Mouse (Mus musculus): Measurements from ENCODE around the gene Tmem233.

DNA sequence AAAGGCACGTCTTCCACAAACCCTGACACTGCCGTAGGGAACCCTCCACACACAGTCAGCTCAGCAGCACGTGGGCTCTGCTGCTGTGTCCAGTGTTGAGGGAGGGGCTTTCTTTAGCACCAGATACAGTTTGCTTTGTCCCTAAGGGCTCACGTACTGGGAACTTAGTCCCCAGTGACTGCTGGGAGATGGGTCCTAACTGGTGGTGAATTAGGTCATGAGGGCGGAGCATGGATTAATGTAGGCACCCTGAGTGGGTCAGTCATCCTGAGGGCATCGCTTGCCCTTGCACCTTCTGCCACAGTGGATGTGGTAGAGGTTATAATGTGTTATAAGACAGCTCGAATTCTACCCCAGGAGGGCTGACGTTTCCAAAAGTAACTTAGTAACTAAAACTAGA, 65.7 kb downstream of the Tmem233 start:
- no peak for TF ChIP-seq CTCF (IDR thresholded peaks at IDR 0.05; ENCODE audit: low read depth)
- TF ChIP-seq EP300 (IDR thresholded peaks at IDR 0.05; ENCODE audit: low read depth): no peak

Data from heart, postnatal 0 days (tissue).